Mouse (Mus musculus) forebrain, embryonic 10.5 days (tissue): Measurements from ENCODE around the gene Htr5a. TPM values are rescaled to one million over a fixed set of nuclear protein-coding genes. Genes with fewer than 3 reads are reported as not detected.

Experiments used
- DNase-seq: peaks from one replicate; pipeline ENCODE4 v3.0.0-alpha.2; 2017; ENCODE audit warnings: low spot score; ENCODE audit errors: extremely low spot score
- H3K27ac ChIP-seq: fragments of 300-500 bp; sonication (generic); 2 replicates; pipeline ENCODE4 v1.5.1; 2016; ENCODE audit warnings: mild to moderate bottlenecking
- H3K27me3 ChIP-seq: fragments of 300-500 bp; sonication (generic); 2 replicates; pipeline ENCODE4 v1.6.1; 2016; ENCODE audit warnings: mild to moderate bottlenecking; ENCODE audit not compliant: poor library complexity, severe bottlenecking
- H3K36me3 ChIP-seq: fragments of 300-500 bp; sonication (generic); replicated peaks from 2 replicates; pipeline ENCODE4 v1.6.1; 2016; ENCODE audit warnings: mild to moderate bottlenecking, moderate library complexity
- H3K4me1 ChIP-seq: fragments of 300-500 bp; sonication (generic); 2 replicates; pipeline ENCODE4 v1.6.1; 2016
- H3K4me3 ChIP-seq: fragments of 300-500 bp; sonication (generic); 2 replicates; pipeline ENCODE4 v1.5.1; 2016; ENCODE audit warnings: mild to moderate bottlenecking, moderate library complexity
- H3K9me3 ChIP-seq: fragments of 300-500 bp; sonication (generic); 2 replicates; pipeline ENCODE4 v1.6.1; 2016; ENCODE audit warnings: mild to moderate bottlenecking, moderate library complexity
- WGBS: fragments of 180-500 bp; shearing (Covaris S2); methylation state at CpG from one replicate; pipeline ENCODE4 v1.1.7; 2016; 5-methylcytosine and 5-hydroxymethylcytosine counted together
- polyA plus RNA-seq: library from polyadenylated mRNA; unstranded; fragments of >200 nt; fragmentation: Nextera tagmentation; extraction: Ambion mirVana; gene quantifications from 2 replicates; pipeline ENCODE4 v1.2.1, GENCODE M21; 2016

Htr5a gene
- polyA plus RNA-seq, 1 experiment from 2014 or later = not detected

GRCm38 (mm10) chr5:27854290-27854689 is 12.3 kb downstream of the Htr5a start:
- 55% methylated on average over 1 of the region's 1 CpGs for WGBS
- Histone ChIP-seq H3K27ac (no peak overlapping the region), H3K27me3 (no peaks in the 10 kb centered on the region)

GRCm38 (mm10) chr5:27855726-27856125 is 13.8 kb downstream of the Htr5a start:
- Histone ChIP-seq H3K9me3 (no peaks in the 10 kb centered on the region), H3K4me1 (no peaks in the 10 kb centered on the region), H3K36me3 (no peaks in the 10 kb centered on the region), H3K27me3 (no peaks in the 10 kb centered on the region), H3K4me3 (no peak overlapping the region), H3K27ac (no peak overlapping the region)
- no peak for DNase-seq
- WGBS = 85% methylated on average over 2 of the region's 2 CpGs

More at GRCm38 (mm10) chr5:27854290-27854689, 12.3 kb downstream of the Htr5a start:
- Histone ChIP-seq H3K36me3 (no peaks in the 10 kb centered on the region), H3K4me1 (no peaks in the 10 kb centered on the region), H3K9me3 (no peaks in the 10 kb centered on the region), H3K4me3 (no peak overlapping the region)
- DNase-seq = no peak

GRCm38 (mm10) chr5:27873240-27874082 is 31.5 kb downstream of the Htr5a start:
- no peaks in the 10 kb centered on the region for H3K36me3 ChIP-seq
- no peak overlapping the region for H3K4me3 ChIP-seq
- no peaks in the 10 kb centered on the region for H3K27me3 ChIP-seq
- no peak for DNase-seq
- no peak overlapping the region for H3K27ac ChIP-seq
- no peaks in the 10 kb centered on the region for H3K4me1 ChIP-seq
- H3K9me3 ChIP-seq = no peaks in the 10 kb centered on the region
- WGBS = 85% methylated on average over 8 of the region's 8 CpGs

- DNase-seq = no peak
- no peaks in the 10 kb centered on the region for H3K4me1 ChIP-seq
- 91% methylated on average over 5 of the region's 5 CpGs for WGBS
- H3K9me3 ChIP-seq = no peaks in the 10 kb centered on the region
- no peaks in the 10 kb centered on the region for H3K36me3 ChIP-seq
- H3K27ac ChIP-seq = no peak overlapping the region
- no peaks in the 10 kb centered on the region for H3K27me3 ChIP-seq
- no peak overlapping the region for H3K4me3 ChIP-seq
Measured at GRCm38 (mm10) chr5:27874211-27874610, 32.3 kb downstream of the Htr5a start.

- Histone ChIP-seq H3K4me3 (no peak overlapping the region), H3K4me1 (no peaks in the 10 kb centered on the region), H3K36me3 (no peaks in the 10 kb centered on the region), H3K27ac (no peak overlapping the region), H3K27me3 (no peaks in the 10 kb centered on the region), H3K9me3 (no peaks in the 10 kb centered on the region)
- DNase-seq = no peak
- 75% methylated on average over 4 of the region's 4 CpGs for WGBS
Measured at GRCm38 (mm10) chr5:27875341-27876105, 33.6 kb downstream of the Htr5a start.

GRCm38 (mm10) chr5:27878356-27878755 is 36.4 kb downstream of the Htr5a start:
- Histone ChIP-seq H3K36me3 (no peaks in the 10 kb centered on the region), H3K9me3 (no peaks in the 10 kb centered on the region), H3K27me3 (no peaks in the 10 kb centered on the region), H3K4me1 (no peaks in the 10 kb centered on the region), H3K27ac (no peak overlapping the region), H3K4me3 (no peak overlapping the region)
- WGBS = 93% methylated on average over 5 of the region's 5 CpGs
- DNase-seq = no peak

- no peaks in the 10 kb centered on the region for H3K27me3 ChIP-seq
Measured at GRCm38 (mm10) chr5:27879726-27880125, 37.8 kb downstream of the Htr5a start.

GRCm38 (mm10) chr5:27880329-27881036 is 38.5 kb downstream of the Htr5a start:
- Histone ChIP-seq H3K9me3 (no peaks in the 10 kb centered on the region), H3K36me3 (no peaks in the 10 kb centered on the region), H3K27ac (no peak overlapping the region), H3K4me3 (no peak overlapping the region), H3K4me1 (no peaks in the 10 kb centered on the region), H3K27me3 (no peaks in the 10 kb centered on the region)
- WGBS = 75% methylated on average over 3 of the region's 3 CpGs
- no peak for DNase-seq

More at GRCm38 (mm10) chr5:27879726-27880125, 37.8 kb downstream of the Htr5a start:
- H3K4me1 ChIP-seq = no peaks in the 10 kb centered on the region
- WGBS = 88% methylated on average over 3 of the region's 3 CpGs
- H3K36me3 ChIP-seq = no peaks in the 10 kb centered on the region
- no peak for DNase-seq
- H3K27ac ChIP-seq = no peak overlapping the region
- H3K4me3 ChIP-seq = no peak overlapping the region
- H3K9me3 ChIP-seq = no peaks in the 10 kb centered on the region

- H3K27ac ChIP-seq = no peak overlapping the region
- no peak overlapping the region for H3K4me3 ChIP-seq
- WGBS = 78% methylated on average over 2 of the region's 2 CpGs
- H3K4me1 ChIP-seq = no peaks in the 10 kb centered on the region
- no peaks in the 10 kb centered on the region for H3K27me3 ChIP-seq
- DNase-seq = no peak
- no peaks in the 10 kb centered on the region for H3K36me3 ChIP-seq
- H3K9me3 ChIP-seq = no peaks in the 10 kb centered on the region
Measured at GRCm38 (mm10) chr5:27881261-27881660, 39.3 kb downstream of the Htr5a start.

GRCm38 (mm10) chr5:27888080-27888479 is 46.1 kb downstream of the Htr5a start:
- H3K27me3 ChIP-seq = no peaks in the 10 kb centered on the region
- H3K4me3 ChIP-seq = no peak overlapping the region
- 96% methylated on average over 3 of the region's 3 CpGs for WGBS
- H3K27ac ChIP-seq = no peak overlapping the region
- H3K9me3 ChIP-seq = 0 out of 2 replicates have a peak, but pooled peaks cover 4% of the 10 kb centered on the region
- no peaks in the 10 kb centered on the region for H3K36me3 ChIP-seq
- no peaks in the 10 kb centered on the region for H3K4me1 ChIP-seq
- no peak for DNase-seq

GRCm38 (mm10) chr5:27895961-27896360 is 54.0 kb downstream of the Htr5a start:
- no peaks in the 10 kb centered on the region for H3K27me3 ChIP-seq
- no peaks in the 10 kb centered on the region for H3K4me1 ChIP-seq
- H3K27ac ChIP-seq = no peak overlapping the region
- DNase-seq = no peak
- H3K36me3 ChIP-seq = no peaks in the 10 kb centered on the region
- no peaks in the 10 kb centered on the region for H3K9me3 ChIP-seq
- WGBS = 88% methylated on average over 3 of the region's 3 CpGs
- H3K4me3 ChIP-seq = no peak overlapping the region

GRCm38 (mm10) chr5:27899756-27900155 is 57.8 kb downstream of the Htr5a start:
- WGBS = 84% methylated on average over 2 of the region's 2 CpGs
- Histone ChIP-seq H3K4me1 (no peaks in the 10 kb centered on the region), H3K9me3 (peaks cover 6% of the 10 kb centered on the region; the same call in 1 of the 2 replicates), H3K4me3 (no peak overlapping the region), H3K27ac (no peak overlapping the region), H3K27me3 (no peaks in the 10 kb centered on the region), H3K36me3 (no peaks in the 10 kb centered on the region)
- no peak for DNase-seq
